Mouse (Mus musculus) E14TG2a.4 (cell line): ENCODE measurements around the gene Rbms1.

Experiments
- CTCF ChIP-seq: conservative IDR thresholded peaks from 2 replicates; pipeline ENCODE4 v1.5.1; 2014; ENCODE audit warnings: low read length
- NANOG ChIP-seq: IDR thresholded peaks from 2 replicates; pipeline ENCODE4 v1.6.1; 2014; ENCODE audit warnings: borderline replicate concordance, low read length, mixed read lengths
- POU5F1 ChIP-seq: IDR thresholded peaks from 2 replicates; pipeline ENCODE4 v1.6.1; 2014; ENCODE audit warnings: low read length, borderline replicate concordance

DNA sequence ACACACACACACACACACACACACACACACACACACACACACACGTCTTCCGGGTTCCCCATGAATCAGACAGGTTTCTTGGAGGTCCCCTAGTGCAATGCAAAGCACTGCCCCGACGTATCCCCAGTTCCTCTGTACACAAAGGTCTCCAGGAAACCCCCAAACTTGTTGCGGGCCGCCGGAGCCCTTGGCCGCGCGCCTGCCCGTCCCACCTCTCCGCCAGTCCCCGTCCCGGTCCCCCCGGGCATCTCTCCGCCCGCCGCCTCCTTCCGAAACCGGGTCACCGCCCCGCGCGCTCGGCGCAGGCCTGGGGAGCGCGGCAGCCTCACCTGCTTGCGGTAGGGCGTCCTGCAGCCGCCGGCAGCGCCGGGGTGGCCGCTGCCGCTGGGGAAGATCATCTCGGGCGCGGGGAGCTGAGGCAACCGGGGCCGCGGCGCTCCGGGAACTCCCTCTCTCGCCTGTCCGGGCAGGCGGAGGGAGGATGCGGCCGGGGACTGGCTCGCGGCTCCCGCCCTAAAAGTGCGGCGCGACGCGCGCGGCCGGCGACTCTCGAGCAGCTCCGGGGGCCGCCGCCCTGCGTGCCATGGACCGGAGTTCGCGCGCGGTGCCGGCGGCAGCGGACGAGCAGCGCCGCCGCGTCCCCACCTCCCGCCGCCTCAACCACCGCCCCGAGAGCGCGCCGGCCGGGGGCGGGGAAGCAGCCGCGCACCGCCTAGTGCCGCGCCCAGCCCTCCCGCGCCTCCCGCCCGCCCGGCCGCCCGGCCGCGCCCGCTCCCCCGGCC is 82.0 kb downstream of the Rbms1 start:
- TF ChIP-seq CTCF: no peak
- TF ChIP-seq NANOG: no peak
- no peak for TF ChIP-seq POU5F1
